Mouse (Mus musculus) ES-Bruce4 (cell line): Measurements from ENCODE around the gene Lrig1. TPM values are rescaled to one million over a fixed set of nuclear protein-coding genes. Genes with fewer than 3 reads are reported as not detected.

Experiments used
- H3K27ac ChIP-seq: 2 replicates; pipeline ENCODE4 v1.5.1; 2012; ENCODE audit warnings: low read length, inconsistent platforms; ENCODE audit not compliant: insufficient read depth
- H3K27me3 ChIP-seq: 2 replicates; pipeline ENCODE4 v1.6.1; 2012; ENCODE audit warnings: mild to moderate bottlenecking, low read length, inconsistent platforms; ENCODE audit not compliant: control insufficient read depth, poor library complexity, insufficient read depth, severe bottlenecking
- H3K36me3 ChIP-seq: 2 replicates; pipeline ENCODE4 v1.6.1; 2012; ENCODE audit warnings: inconsistent platforms, mild to moderate bottlenecking, low read length, moderate library complexity; ENCODE audit not compliant: control insufficient read depth, poor library complexity, insufficient read depth, severe bottlenecking
- H3K4me1 ChIP-seq: one replicate; pipeline ENCODE4 v1.8.1; 2011; ENCODE audit warnings: low read length; ENCODE audit not compliant: control insufficient read depth, insufficient read depth
- H3K4me3 ChIP-seq: 2 replicates; pipeline ENCODE4 v1.5.1; 2011; ENCODE audit warnings: low read depth, mild to moderate bottlenecking, low read length
- H3K9ac ChIP-seq: 2 replicates; pipeline ENCODE4 v1.6.1; 2012; ENCODE audit warnings: low read depth, mild to moderate bottlenecking, inconsistent platforms; ENCODE audit not compliant: poor library complexity, severe bottlenecking
- H3K9me3 ChIP-seq: replicated peaks from 2 replicates; pipeline ENCODE4 v1.6.1; 2012; ENCODE audit warnings: mild to moderate bottlenecking, low read length, inconsistent platforms; ENCODE audit not compliant: control insufficient read depth, poor library complexity, insufficient read depth, severe bottlenecking
- CTCF ChIP-seq: IDR thresholded peaks from one replicate; pipeline ENCODE4 v1.8.1; 2011; ENCODE audit warnings: low read depth, low read length
- EP300 ChIP-seq: IDR thresholded peaks from 2 replicates; pipeline ENCODE4 v1.6.1; 2011; ENCODE audit warnings: low read depth, low read length; ENCODE audit not compliant: insufficient read depth
- POLR2A ChIP-seq: IDR thresholded peaks from one replicate; pipeline ENCODE4 v1.8.1; 2011; ENCODE audit warnings: low read length; ENCODE audit not compliant: insufficient read depth
- polyA plus RNA-seq: library from polyadenylated mRNA; stranded (reverse); fragments of >200 nt; gene quantifications from 2 replicates; pipeline ENCODE4 v1.2.4, GENCODE M21; 2011; ENCODE audit warnings: low read depth; ENCODE audit not compliant: missing spikeins, insufficient read depth, insufficient read length

The Lrig1 gene
- polyA plus RNA-seq, 1 experiment: 7.3 TPM

GRCm38 (mm10) chr6:94657204-94658135 is 42.5 kb downstream of the Lrig1 start:
- Histone ChIP-seq H3K4me1 (no peaks in the 10 kb centered on the region), H3K36me3 (no peaks in the 10 kb centered on the region), H3K4me3 (no peak overlapping the region), H3K9me3 (no peaks in the 10 kb centered on the region), H3K27me3 (no peaks in the 10 kb centered on the region), H3K9ac (no peak overlapping the region), H3K27ac (no peak overlapping the region)
- no peak for TF ChIP-seq CTCF
- TF ChIP-seq POLR2A: no peak
- TF ChIP-seq EP300: no peak

- Histone ChIP-seq H3K36me3 (no peaks in the 10 kb centered on the region), H3K27me3 (no peaks in the 10 kb centered on the region), H3K9me3 (no peaks in the 10 kb centered on the region), H3K27ac (no peak overlapping the region), H3K4me3 (no peak overlapping the region), H3K9ac (no peak overlapping the region), H3K4me1 (no peaks in the 10 kb centered on the region)
- no peak for TF ChIP-seq POLR2A
- no peak for TF ChIP-seq CTCF
- TF ChIP-seq EP300: no peak
Observed at GRCm38 (mm10) chr6:94655818-94656478, 44.0 kb downstream of the Lrig1 start.

GRCm38 (mm10) chr6:94653388-94654316 is 46.3 kb downstream of the Lrig1 start:
- H3K27me3 ChIP-seq: no peaks in the 10 kb centered on the region
- peaks cover 2% of the 10 kb centered on the region for H3K4me1 ChIP-seq
- no peaks in the 10 kb centered on the region for H3K9me3 ChIP-seq
- no peak overlapping the region for H3K4me3 ChIP-seq
- no peak for TF ChIP-seq CTCF
- no peak for TF ChIP-seq EP300
- TF ChIP-seq POLR2A: no peak
- H3K27ac ChIP-seq: no peak overlapping the region
- H3K36me3 ChIP-seq: no peaks in the 10 kb centered on the region
- H3K9ac ChIP-seq: no peak overlapping the region

GRCm38 (mm10) chr6:94652659-94653213 is 47.2 kb downstream of the Lrig1 start:
- Histone ChIP-seq H3K9ac (no peak overlapping the region), H3K4me1 (peaks cover 2% of the 10 kb centered on the region), H3K36me3 (no peaks in the 10 kb centered on the region), H3K9me3 (no peaks in the 10 kb centered on the region), H3K27ac (no peak overlapping the region), H3K4me3 (no peak overlapping the region), H3K27me3 (no peaks in the 10 kb centered on the region)
- no peak for TF ChIP-seq EP300
- TF ChIP-seq POLR2A: no peak
- TF ChIP-seq CTCF: no peak

- H3K27me3 ChIP-seq: no peaks in the 10 kb centered on the region
- TF ChIP-seq POLR2A (no peak), CTCF (no peak), EP300 (no peak)
- H3K4me3 ChIP-seq: no peak overlapping the region
- H3K36me3 ChIP-seq: no peaks in the 10 kb centered on the region
- peaks cover 2% of the 10 kb centered on the region for H3K4me1 ChIP-seq
- H3K27ac ChIP-seq: no peak overlapping the region
- no peak overlapping the region for H3K9ac ChIP-seq
- H3K9me3 ChIP-seq: no peaks in the 10 kb centered on the region
Observed at GRCm38 (mm10) chr6:94651541-94651940, 48.4 kb downstream of the Lrig1 start.
